Mouse (Mus musculus) urinary bladder, postnatal 14 days (tissue): ENCODE measurements around the gene Ppp1r3c.
A peak's percentile ranks its signal among the peaks of the same experiment; 100 is the strongest.

ENCODE experiments used
- DNase-seq: peaks from one replicate; pipeline ENCODE4 v3.0.0; 2021; ENCODE audit warnings: low spot score

Ppp1r3c gene

DNA sequence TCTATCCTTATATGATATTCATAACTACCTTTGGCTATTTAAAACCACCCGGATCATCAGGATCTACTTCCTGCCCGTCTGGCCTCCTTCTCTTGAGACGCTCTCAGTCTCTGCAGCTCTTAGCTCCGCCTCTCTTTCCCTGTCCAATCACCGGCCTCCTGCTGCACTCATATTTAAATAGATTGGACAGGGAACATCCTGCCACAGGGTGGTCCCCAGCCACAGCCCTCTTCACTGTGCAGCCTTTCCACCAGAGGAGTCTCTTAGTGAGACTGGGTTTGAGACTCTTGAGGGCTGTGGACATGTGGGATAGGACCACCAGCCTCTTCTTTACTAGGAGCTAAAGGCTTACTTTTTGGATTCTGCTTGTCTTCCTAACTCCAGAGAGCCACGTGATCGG is 20.2 kb downstream of the Ppp1r3c start:
- DNase-seq = no peak

DNA sequence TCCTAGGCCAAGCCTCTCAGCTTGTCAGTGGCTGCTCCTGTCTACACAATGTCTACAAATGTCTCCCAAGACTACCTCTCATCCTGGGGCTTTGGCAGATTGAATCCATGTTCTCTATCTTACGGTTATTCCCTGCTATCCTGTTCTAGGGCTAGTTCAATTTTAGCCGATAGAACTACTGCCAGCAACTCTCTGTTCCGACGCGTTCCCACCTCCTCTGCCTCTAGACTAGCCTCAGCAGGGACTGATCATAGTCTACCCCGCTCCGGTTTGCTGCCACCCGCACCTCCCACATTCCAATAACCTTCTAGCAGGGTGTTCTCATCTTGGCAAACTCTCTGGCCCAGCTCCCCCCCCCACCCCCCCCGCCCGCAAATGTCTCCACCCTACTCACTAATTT is 20.9 kb downstream of the Ppp1r3c start:
- DNase-seq = no peak

- no peak for DNase-seq
These were observed 22.0 kb downstream of the Ppp1r3c start for GRCm38 (mm10) chr19:36714492-36714891.

GRCm38 (mm10) chr19:36713092-36713491 is 23.4 kb downstream of the Ppp1r3c start:
- peak; percentile 52 for DNase-seq

- no peak for DNase-seq
These were observed 30.3 kb downstream of the Ppp1r3c start for GRCm38 (mm10) chr19:36706195-36706594.

GRCm38 (mm10) chr19:36705286-36706146 is 30.9 kb downstream of the Ppp1r3c start:
- no peak for DNase-seq

GRCm38 (mm10) chr19:36704763-36705162 is 31.7 kb downstream of the Ppp1r3c start:
- DNase-seq = no peak

GRCm38 (mm10) chr19:36701809-36702622 is 34.4 kb downstream of the Ppp1r3c start:
- DNase-seq = no peak

GRCm38 (mm10) chr19:36701366-36701765 is 35.1 kb downstream of the Ppp1r3c start:
- no peak for DNase-seq

DNA sequence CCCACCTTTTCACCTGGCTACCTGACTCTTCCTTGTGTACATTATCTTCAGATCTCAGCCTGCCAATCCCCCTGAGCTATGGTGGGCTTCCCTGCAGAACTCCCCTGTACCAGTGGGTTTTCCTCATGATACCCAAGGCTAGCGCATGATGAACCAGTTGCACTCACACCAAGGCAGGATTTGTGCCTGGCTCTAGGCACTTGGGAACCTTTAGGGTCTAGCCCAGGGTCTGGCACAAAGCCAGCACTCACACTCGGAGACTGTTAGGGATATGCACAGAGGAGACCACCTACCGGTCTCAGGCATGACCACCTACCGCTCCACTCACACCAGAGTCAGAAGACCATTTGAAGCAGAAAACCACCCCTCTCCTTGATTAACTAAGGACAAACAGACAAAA is 35.5 kb downstream of the Ppp1r3c start:
- no peak for DNase-seq

DNA sequence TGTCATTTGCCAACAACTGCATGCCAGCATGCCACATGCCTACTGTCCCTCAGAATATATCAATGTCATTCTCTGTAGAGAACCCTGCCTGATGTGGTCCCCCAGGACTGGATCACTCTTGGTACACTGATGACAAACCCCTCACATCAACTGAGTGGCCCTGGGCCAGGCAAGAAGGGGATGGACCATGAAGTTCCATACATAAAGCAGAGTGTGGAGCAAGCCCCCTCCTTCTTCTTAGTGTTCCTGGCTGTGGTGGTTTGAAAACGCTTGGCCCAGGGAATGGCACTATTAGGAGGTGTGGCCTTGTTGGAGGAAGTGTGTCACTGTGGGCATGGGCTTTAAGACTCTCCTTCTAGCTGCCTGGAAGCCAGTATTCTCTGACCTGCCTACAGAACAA is 37.3 kb downstream of the Ppp1r3c start:
- no peak for DNase-seq

GRCm38 (mm10) chr19:36698200-36698599 is 38.3 kb downstream of the Ppp1r3c start:
- no peak for DNase-seq

- no peak for DNase-seq
These were observed 39.8 kb downstream of the Ppp1r3c start for GRCm38 (mm10) chr19:36696601-36697122.

GRCm38 (mm10) chr19:36693530-36693929 is 42.9 kb downstream of the Ppp1r3c start:
- no peak for DNase-seq

DNA sequence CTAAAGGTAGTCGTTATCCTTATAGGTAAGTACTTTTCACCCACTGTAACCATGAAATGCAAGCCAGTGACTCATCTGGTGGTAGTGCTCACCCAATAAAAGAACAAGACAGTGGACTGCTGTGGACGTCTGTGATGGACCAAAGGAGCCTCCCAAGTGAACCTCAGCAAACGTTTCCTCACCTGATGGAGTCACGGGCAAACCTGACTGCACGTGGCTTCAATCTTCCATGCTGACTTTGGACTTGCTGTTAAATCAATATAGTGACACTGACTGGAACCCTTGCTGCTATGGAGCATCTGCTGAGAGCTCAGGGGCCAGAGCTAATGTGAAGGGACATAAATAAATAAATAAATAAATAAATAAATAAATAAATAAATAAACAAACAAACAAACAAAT is 44.5 kb downstream of the Ppp1r3c start:
- no peak for DNase-seq

- DNase-seq = no peak
These were observed 45.2 kb downstream of the Ppp1r3c start for GRCm38 (mm10) chr19:36691245-36691644.

DNA sequence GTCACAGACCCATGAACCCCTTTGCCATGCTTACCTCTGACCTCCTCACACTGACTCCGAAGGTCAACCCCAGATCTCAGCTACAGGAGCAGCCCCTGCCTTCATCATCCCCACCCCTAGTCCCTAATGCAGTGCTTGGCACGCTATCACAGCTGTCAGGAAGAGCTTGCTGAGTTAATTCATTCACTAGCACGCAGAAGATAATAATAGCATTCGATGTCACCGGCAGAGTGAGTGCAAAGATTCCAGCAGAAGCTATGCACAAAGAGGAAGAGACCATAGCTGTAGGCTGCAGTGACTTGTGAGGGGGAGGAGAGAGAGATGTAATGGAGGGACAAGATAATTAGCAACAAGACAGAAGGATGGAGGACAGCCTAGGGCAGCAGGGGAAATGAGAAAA is 47.2 kb downstream of the Ppp1r3c start:
- no peak for DNase-seq

- peak; percentile 70 for DNase-seq
These were observed 48.4 kb downstream of the Ppp1r3c start for GRCm38 (mm10) chr19:36687843-36688637.

GRCm38 (mm10) chr19:36687044-36687443 is 49.4 kb downstream of the Ppp1r3c start:
- no peak for DNase-seq

GRCm38 (mm10) chr19:36686016-36686415 is 50.4 kb downstream of the Ppp1r3c start:
- no peak for DNase-seq

- DNase-seq = no peak
These were observed 53.9 kb downstream of the Ppp1r3c start for GRCm38 (mm10) chr19:36682560-36682959.
